Mouse (Mus musculus): ENCODE measurements around the gene Micu2.

DNA sequence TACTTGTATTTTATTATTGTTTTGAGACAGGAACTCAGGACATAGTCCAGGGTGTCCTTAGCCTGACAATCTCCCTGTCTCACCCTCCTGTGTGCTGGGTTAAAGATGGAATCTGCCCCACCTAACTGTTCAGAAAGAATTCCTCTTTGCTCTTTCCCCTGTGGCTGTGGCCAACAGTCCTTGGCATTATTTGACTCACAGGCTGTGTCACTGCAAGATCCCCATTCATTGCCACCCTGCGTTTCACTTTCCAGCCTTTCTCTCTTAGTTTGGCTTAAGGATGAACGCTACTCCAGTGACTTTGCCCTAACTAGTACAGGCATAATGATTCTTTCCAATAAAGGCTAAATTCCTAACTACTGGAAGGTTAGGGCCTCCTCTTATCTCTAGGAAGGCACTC is 104.7 kb downstream of the Micu2 start:
- TF ChIP-seq GATA1 (IDR thresholded peaks at IDR 0.05; ENCODE audit: low read depth, low read length) (no peak), CTCF (IDR thresholded peaks at IDR 0.05 in 2 of 3, conservative IDR thresholded peaks at IDR 0.05 in 1 of 3; ENCODE audit: control insufficient read depth in 1 of 3, insufficient read depth in 1 of 3, low read depth in 2 of 3, low read length in 3 of 3, poor library complexity in 1 of 3, severe bottlenecking in 1 of 3) (no peak), CHD1 (IDR thresholded peaks at IDR 0.05; ENCODE audit: low read depth, low read length) (no peak), USF2 (IDR thresholded peaks at IDR 0.05; ENCODE audit: borderline replicate concordance in 1 of 2, insufficient read depth in 1 of 2, low read depth in 1 of 2, low read length in 2 of 2) (no peak), POLR2A (IDR thresholded peaks at IDR 0.05; ENCODE audit: control insufficient read depth in 1 of 2, insufficient read depth in 1 of 2, low read depth in 1 of 2, low read length in 2 of 2, poor library complexity in 1 of 2) (no peak), POLR2AphosphoS2 (IDR thresholded peaks at IDR 0.05; ENCODE audit: low read length) (no peak), UBTF (IDR thresholded peaks at IDR 0.05; ENCODE audit: borderline replicate concordance, insufficient read depth, low read depth, low read length) (no peak), E2F4 (IDR thresholded peaks at IDR 0.05; ENCODE audit: borderline replicate concordance, low read depth, low read length) (no peak), SMC3 (IDR thresholded peaks at IDR 0.05; ENCODE audit: low read depth, low read length) (no peak), GABPA (IDR thresholded peaks at IDR 0.05; ENCODE audit: low read depth, low read length) (no peak)
